Mouse (Mus musculus): ENCODE results near the gene Acvr1.

- TF ChIP-seq CTCF (IDR thresholded peaks at IDR 0.05; ENCODE audit: borderline replicate concordance, insufficient read depth, low read depth, low read length) (no peak), POLR2A (IDR thresholded peaks at IDR 0.05; ENCODE audit: borderline replicate concordance, insufficient read depth, low read length) (no peak)
Observed at GRCm38 (mm10) chr2:58566049-58566409, 928 bp downstream of the Acvr1 start.
